Mouse (Mus musculus) heart, embryonic 15.5 days (tissue): ENCODE measurements around the gene Slc12a1. TPM values are rescaled to one million over a fixed set of nuclear protein-coding genes. Genes with fewer than 3 reads are reported as not detected.
A peak's percentile ranks its signal among the peaks of the same experiment; 100 is the strongest.

Experiments used
- ATAC-seq: fragments of 200-750 bp; cut with Nextera tagmentation; replicated peaks from 2 replicates; pipeline ENCODE4 v1.8.0; 2017; ENCODE audit warnings: low read depth, moderate TSS enrichment; ENCODE audit not compliant: insufficient number of reproducible peaks, insufficient read depth, low FRiP score
- H3K27ac ChIP-seq: fragments of 300-500 bp; sonication (generic); 2 replicates; pipeline ENCODE4 v1.5.1; 2015; ENCODE audit warnings: mild to moderate bottlenecking, inconsistent platforms
- H3K27me3 ChIP-seq: fragments of 300-500 bp; sonication (generic); 2 replicates; pipeline ENCODE4 v1.6.1; 2015; ENCODE audit warnings: inconsistent platforms
- H3K36me3 ChIP-seq: fragments of 300-500 bp; sonication (generic); 2 replicates; pipeline ENCODE4 v1.6.1; 2015; ENCODE audit warnings: mild to moderate bottlenecking, inconsistent platforms
- H3K4me1 ChIP-seq: fragments of 300-500 bp; sonication (generic); replicated peaks from 2 replicates; pipeline ENCODE4 v1.6.1; 2015; ENCODE audit warnings: inconsistent platforms
- H3K4me2 ChIP-seq: fragments of 300-500 bp; sonication (generic); 2 replicates; pipeline ENCODE4 v1.6.1; 2015; ENCODE audit warnings: inconsistent platforms, mild to moderate bottlenecking, moderate library complexity
- H3K4me3 ChIP-seq: fragments of 300-500 bp; sonication (generic); 2 replicates; pipeline ENCODE4 v1.5.1; 2015; ENCODE audit warnings: mild to moderate bottlenecking, inconsistent platforms
- H3K9ac ChIP-seq: fragments of 300-500 bp; sonication (generic); 2 replicates; pipeline ENCODE4 v1.6.1; 2015; ENCODE audit warnings: mild to moderate bottlenecking, inconsistent platforms
- H3K9me3 ChIP-seq: fragments of 300-500 bp; sonication (generic); replicated peaks from 2 replicates; pipeline ENCODE4 v1.6.1; 2016; ENCODE audit warnings: inconsistent platforms
- WGBS: fragments of 180-500 bp; shearing (Covaris S2); methylation state at CpG from one replicate; pipeline ENCODE4 v1.1.7; 2015; ENCODE audit warnings: mixed read lengths; 5-methylcytosine and 5-hydroxymethylcytosine counted together
- polyA plus RNA-seq: library from polyadenylated mRNA; unstranded; fragments of >200 nt; fragmentation: Nextera tagmentation; extraction: Ambion mirVana; gene quantifications from 2 replicates; pipeline ENCODE4 v1.2.1, GENCODE M21; 2015

Gene Slc12a1
- polyA plus RNA-seq, 1 experiment from 2014 or later = not detected

DNA sequence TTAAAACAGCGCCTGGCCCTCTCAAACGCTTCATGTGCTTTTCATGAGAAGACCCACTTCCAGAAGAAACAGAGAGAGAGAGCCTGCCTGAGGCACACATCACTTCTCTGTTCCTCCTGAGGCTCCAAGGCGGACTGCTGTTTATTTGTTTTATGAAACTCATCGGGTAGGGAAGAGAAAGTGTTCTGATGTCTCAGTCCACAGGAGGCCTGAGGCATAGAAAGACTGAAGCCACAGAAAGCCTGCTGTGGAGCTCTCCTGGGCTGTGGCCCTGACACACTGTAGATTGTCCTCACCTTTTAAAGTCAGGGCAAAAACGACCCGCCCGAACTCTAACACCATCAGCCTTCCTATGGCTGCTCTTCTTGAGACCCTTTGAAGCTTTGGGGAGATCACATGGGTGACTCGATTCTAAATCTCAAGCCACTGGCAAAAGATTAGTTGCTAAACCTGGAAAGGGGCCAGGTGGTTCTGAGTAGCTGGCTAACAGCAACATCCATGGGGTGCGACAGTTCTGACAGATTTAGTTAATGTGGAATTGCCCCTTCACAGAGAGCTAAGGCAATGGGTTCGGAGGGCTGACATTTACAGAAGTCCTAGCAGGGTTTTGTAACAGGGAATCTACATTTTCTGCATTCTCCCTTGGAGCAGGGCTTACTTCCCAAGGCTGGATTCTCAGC lies 59.7 kb downstream of the Slc12a1 start:
- no peak overlapping the region for H3K27ac ChIP-seq
- H3K36me3 ChIP-seq = no peaks in the 10 kb centered on the region
- H3K9me3 ChIP-seq = no peaks in the 10 kb centered on the region
- H3K4me1 ChIP-seq = peaks cover 6% of the 10 kb centered on the region
- no peak for ATAC-seq
- no peak overlapping the region for H3K9ac ChIP-seq
- H3K4me3 ChIP-seq = no peak overlapping the region
- 45% methylated on average over 10 of the region's 10 CpGs for WGBS
- no peaks in the 10 kb centered on the region for H3K27me3 ChIP-seq
- no peak overlapping the region for H3K4me2 ChIP-seq

DNA sequence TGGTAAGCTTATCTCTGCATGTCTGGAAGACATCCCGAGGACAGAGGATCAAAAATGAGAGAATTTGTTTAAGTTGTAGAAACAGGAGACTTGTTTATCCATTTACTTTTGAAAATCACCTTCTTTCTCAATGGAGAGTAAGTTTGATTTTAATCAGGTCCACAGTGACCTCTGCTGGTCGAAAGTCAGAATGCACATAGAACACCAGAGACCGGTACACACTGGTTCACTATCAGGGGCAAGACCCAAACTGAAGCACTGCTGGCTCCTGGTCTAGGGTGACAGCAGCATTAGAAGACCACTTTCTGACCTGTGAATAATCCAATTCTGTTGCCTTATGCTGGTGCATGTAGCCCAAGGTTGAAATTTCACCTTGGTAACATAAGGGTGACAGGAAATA lies 62.3 kb downstream of the Slc12a1 start:
- H3K9ac ChIP-seq = no peak overlapping the region
- H3K36me3 ChIP-seq = no peaks in the 10 kb centered on the region
- no peaks in the 10 kb centered on the region for H3K27me3 ChIP-seq
- WGBS = 1% methylated on average over 3 of the region's 3 CpGs
- peaks cover 6% of the 10 kb centered on the region for H3K4me1 ChIP-seq
- H3K9me3 ChIP-seq = no peaks in the 10 kb centered on the region
- no peak overlapping the region for H3K27ac ChIP-seq
- no peak for ATAC-seq
- no peak overlapping the region for H3K4me2 ChIP-seq
- no peak overlapping the region for H3K4me3 ChIP-seq

DNA sequence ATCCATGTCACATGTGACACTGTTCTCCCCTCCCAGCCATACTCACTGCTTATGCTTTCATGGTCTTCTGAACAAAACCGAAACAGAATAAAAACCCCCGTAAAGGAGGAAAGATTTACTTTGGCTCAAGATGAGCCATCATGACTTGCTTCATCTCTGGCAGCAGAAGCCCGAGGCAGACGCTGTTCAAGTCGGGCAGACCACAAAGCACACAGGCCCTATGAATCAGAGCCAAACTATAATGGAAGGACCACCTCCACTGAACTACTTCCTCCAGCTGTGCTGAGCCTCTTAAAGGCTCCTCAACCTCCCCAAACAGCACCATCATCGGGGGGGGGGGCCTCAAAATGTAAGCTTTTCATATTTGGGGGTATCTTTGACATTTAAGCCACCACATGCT lies 65.0 kb downstream of the Slc12a1 start:
- 59% methylated on average over 6 of the region's 6 CpGs for WGBS
- H3K4me1 ChIP-seq = peaks cover under 1% of the 10 kb centered on the region
- no peaks in the 10 kb centered on the region for H3K9me3 ChIP-seq
- no peak for ATAC-seq
- H3K27me3 ChIP-seq = no peaks in the 10 kb centered on the region
- no peak overlapping the region for H3K9ac ChIP-seq
- no peak overlapping the region for H3K4me2 ChIP-seq
- H3K4me3 ChIP-seq = no peak overlapping the region
- H3K36me3 ChIP-seq = no peaks in the 10 kb centered on the region
- no peak overlapping the region for H3K27ac ChIP-seq

DNA sequence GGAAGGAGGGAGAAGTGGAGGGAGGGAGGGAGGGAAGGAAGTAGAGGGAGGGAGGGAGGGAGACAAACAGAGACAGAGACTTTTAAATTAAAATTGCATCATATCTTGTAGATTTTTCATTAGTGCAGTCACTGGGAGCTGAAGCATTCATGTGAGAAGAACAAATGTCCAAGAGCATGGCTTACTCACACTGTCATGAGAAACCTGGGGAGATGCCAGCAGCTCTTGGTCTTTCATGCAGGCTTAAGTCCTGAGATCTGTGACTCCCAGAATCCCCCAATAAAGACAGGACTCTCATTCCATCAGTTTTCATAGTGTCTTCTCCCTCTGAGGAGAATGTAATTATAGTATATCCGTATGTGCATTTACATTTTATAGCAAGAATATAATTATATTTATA lies 66.3 kb downstream of the Slc12a1 start:
- no peaks in the 10 kb centered on the region for H3K9me3 ChIP-seq
- H3K4me2 ChIP-seq = no peak overlapping the region
- no peaks in the 10 kb centered on the region for H3K36me3 ChIP-seq
- H3K27me3 ChIP-seq = no peaks in the 10 kb centered on the region
- no peaks in the 10 kb centered on the region for H3K4me1 ChIP-seq
- ATAC-seq = no peak
- 85% methylated on average over 1 of the region's 1 CpGs for WGBS
- H3K27ac ChIP-seq = no peak overlapping the region
- H3K9ac ChIP-seq = no peak overlapping the region
- no peak overlapping the region for H3K4me3 ChIP-seq

DNA sequence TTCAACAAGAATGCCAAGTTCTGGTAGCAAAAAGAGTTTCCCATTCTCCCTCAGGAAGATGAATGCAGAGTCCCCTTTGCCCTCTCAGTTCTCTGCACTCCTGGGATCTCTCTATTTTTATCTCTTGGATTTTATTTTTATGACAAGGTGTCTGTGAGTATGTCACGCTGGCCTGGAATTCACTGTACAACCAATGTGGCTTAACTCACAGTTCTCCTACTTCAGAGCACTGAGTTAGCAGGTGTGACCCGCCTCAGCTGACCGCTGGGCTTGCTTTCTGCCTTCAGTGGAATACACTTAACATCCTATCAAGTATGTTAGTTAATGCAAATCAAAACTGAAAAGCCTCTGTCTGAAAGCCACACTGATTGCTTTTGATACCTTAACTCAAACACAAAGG lies 67.0 kb downstream of the Slc12a1 start:
- no peaks in the 10 kb centered on the region for H3K9me3 ChIP-seq
- no peaks in the 10 kb centered on the region for H3K36me3 ChIP-seq
- no peak overlapping the region for H3K9ac ChIP-seq
- peak; percentile 60; the same call in 1 of the 2 replicates for ATAC-seq
- H3K4me3 ChIP-seq = no peak overlapping the region
- H3K27ac ChIP-seq = peak overlapping the region; percentile 26; the same call in 1 of the 2 replicates
- H3K4me2 ChIP-seq = no peak overlapping the region
- no peaks in the 10 kb centered on the region for H3K27me3 ChIP-seq
- no peaks in the 10 kb centered on the region for H3K4me1 ChIP-seq
- WGBS = 39% methylated on average over 3 of the region's 3 CpGs

DNA sequence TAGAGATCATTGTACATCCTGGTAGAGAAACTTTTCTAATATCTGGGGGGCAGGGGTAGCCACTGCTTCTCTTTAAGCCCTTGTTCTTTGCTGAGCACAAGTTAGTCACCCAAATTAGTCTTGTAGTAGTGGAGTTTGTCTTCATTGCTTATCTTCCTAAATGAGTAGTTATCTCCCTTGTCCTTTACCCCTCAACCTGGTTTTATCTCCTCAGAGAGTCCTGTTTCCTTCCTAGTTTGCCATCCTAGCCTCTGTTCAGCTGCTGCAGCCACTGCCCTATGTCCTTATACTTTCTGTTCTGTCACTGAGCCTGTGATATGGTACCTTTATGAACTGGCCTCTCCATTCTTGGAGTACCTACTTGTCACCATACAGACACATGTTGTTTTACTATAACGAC lies 69.4 kb downstream of the Slc12a1 start:
- no peak overlapping the region for H3K9ac ChIP-seq
- WGBS = 80% methylated on average over 1 of the region's 1 CpGs
- ATAC-seq = no peak

DNA sequence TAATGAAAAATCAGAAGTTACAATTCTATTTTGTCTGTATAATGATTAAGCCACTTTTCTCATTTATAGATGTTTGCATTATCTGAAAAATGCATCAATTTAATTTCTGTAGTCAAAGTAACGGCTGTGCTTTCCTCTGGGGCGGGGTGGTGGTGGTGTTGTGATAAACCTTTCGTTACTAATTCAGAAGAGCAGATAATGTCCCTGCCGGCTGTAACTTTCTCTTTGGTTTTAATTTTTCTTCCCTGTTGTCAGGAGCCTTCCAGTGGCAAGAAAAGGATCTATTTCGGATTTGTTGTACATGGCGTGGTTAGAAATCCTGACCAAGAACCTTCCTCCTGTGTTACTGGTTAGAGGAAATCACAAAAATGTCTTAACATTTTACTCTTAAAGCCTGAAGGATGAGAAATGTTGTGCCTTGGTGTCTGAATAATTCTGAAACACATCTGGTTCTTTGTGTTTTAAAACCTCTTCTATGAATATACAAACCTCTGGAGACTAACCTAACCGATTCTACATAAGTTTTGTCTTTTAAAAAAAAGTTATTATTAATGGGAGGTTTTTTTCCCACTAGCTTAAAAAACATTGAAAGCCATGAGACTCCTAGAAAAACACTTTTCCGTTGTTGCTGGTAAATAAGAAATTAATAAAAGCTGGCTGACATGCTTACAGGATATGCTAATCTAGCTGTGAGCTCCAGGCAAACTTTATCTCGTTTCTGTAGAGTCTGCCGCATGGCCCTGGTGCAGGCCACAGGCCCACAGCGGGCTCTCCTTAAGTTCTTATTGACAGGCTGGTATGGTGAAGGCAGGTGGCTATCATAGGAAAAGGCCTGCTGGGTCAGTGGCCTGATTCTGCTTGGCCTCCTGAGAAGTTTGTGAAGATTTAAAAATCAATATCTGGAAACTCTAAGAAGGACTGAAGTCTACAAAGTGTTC lies 76.4 kb downstream of the Slc12a1 start:
- 54% methylated on average over 11 of the region's 11 CpGs for WGBS
- H3K27me3 ChIP-seq = no peaks in the 10 kb centered on the region
- no peaks in the 10 kb centered on the region for H3K9me3 ChIP-seq
- no peak overlapping the region for H3K4me2 ChIP-seq
- no peak overlapping the region for H3K4me3 ChIP-seq
- H3K4me1 ChIP-seq = 0 out of 2 replicates have a peak, but pooled peaks cover 2% of the 10 kb centered on the region
- no peak overlapping the region for H3K27ac ChIP-seq
- no peak overlapping the region for H3K9ac ChIP-seq
- ATAC-seq = no peak
- no peaks in the 10 kb centered on the region for H3K36me3 ChIP-seq

More for the DNA sequence above, 69.4 kb downstream of the Slc12a1 start:
- Histone ChIP-seq H3K4me2 (no peak overlapping the region), H3K4me1 (no peaks in the 10 kb centered on the region), H3K27ac (no peak overlapping the region), H3K27me3 (no peaks in the 10 kb centered on the region), H3K4me3 (no peak overlapping the region), H3K9me3 (no peaks in the 10 kb centered on the region), H3K36me3 (no peaks in the 10 kb centered on the region)

DNA sequence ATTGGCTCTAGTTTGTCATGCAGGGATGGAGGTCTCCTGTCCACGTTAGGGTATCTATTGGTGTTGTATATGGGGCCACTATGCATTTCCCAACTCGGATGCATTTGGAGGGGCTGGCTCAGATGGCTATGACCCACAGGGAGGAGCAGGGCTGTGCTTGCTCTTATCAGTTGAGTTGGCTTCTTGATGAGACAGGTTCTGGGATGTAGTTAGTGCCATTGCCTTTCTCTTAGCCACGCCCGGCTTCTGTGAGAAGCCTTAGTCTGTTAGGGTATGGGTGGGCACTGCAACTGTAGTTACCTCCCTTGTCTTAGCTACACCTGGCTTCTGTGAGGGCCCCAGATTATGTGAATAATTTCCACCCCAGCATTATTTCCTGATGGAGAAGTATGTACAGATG lies 79.9 kb downstream of the Slc12a1 start:
- no peak for ATAC-seq
- no peak overlapping the region for H3K9ac ChIP-seq
- 86% methylated on average over 4 of the region's 4 CpGs for WGBS

DNA sequence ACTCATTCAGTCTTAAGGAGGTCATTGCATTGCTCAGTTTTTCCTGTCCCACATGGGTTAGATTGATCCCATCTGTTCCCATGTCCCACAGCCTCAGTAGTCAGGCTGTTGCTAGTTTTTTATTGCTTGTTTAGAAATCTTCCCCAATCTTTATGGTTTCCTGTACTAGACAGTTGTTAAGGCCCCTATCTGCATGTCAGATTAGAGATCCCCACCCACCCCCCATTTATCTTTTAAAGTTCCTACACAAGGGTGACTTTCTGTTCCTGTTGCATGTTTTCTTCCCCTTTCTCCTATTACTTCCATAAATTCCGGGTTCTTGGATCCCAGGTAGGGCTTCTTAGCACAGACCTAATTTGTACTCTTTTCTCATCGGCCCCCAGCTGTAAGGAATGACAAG lies 81.2 kb downstream of the Slc12a1 start:
- Histone ChIP-seq H3K9me3 (no peaks in the 10 kb centered on the region), H3K4me2 (no peak overlapping the region), H3K4me1 (0 out of 2 replicates have a peak, but pooled peaks cover 2% of the 10 kb centered on the region), H3K4me3 (no peak overlapping the region), H3K36me3 (no peaks in the 10 kb centered on the region), H3K9ac (no peak overlapping the region), H3K27me3 (no peaks in the 10 kb centered on the region), H3K27ac (no peak overlapping the region)
- no peak for ATAC-seq
- 68% methylated on average over 2 of the region's 2 CpGs for WGBS

More for the DNA sequence above, 79.9 kb downstream of the Slc12a1 start:
- 0 out of 2 replicates have a peak, but pooled peaks cover 2% of the 10 kb centered on the region for H3K4me1 ChIP-seq
- no peak overlapping the region for H3K4me2 ChIP-seq
- no peak overlapping the region for H3K4me3 ChIP-seq
- H3K9me3 ChIP-seq = no peaks in the 10 kb centered on the region
- H3K27me3 ChIP-seq = no peaks in the 10 kb centered on the region
- no peaks in the 10 kb centered on the region for H3K36me3 ChIP-seq
- H3K27ac ChIP-seq = no peak overlapping the region

DNA sequence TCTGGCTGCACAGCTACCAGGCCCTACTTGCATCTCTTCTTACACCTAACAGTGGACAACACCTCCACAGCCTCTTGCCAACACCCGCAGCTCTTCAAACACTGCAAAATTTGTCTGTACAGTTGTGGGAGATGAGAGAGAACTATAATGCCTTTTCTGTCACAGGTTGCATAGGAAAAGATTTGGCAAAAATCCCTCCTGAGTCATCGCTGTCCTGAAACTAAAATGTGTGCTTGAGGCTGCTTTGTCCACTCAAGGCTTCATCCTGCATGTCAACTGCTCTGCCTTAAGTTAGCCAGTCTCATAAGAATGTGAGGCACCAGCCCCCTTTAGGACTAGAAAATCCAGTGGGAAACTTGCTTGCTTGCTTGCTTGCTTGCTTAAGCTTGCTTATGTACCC lies 81.7 kb downstream of the Slc12a1 start:
- Histone ChIP-seq H3K36me3 (no peaks in the 10 kb centered on the region), H3K4me2 (no peak overlapping the region), H3K27ac (no peak overlapping the region), H3K9me3 (no peaks in the 10 kb centered on the region), H3K4me3 (no peak overlapping the region), H3K27me3 (no peaks in the 10 kb centered on the region), H3K9ac (no peak overlapping the region), H3K4me1 (0 out of 2 replicates have a peak, but pooled peaks cover 2% of the 10 kb centered on the region)
- 60% methylated on average over 2 of the region's 2 CpGs for WGBS
- ATAC-seq = no peak

DNA sequence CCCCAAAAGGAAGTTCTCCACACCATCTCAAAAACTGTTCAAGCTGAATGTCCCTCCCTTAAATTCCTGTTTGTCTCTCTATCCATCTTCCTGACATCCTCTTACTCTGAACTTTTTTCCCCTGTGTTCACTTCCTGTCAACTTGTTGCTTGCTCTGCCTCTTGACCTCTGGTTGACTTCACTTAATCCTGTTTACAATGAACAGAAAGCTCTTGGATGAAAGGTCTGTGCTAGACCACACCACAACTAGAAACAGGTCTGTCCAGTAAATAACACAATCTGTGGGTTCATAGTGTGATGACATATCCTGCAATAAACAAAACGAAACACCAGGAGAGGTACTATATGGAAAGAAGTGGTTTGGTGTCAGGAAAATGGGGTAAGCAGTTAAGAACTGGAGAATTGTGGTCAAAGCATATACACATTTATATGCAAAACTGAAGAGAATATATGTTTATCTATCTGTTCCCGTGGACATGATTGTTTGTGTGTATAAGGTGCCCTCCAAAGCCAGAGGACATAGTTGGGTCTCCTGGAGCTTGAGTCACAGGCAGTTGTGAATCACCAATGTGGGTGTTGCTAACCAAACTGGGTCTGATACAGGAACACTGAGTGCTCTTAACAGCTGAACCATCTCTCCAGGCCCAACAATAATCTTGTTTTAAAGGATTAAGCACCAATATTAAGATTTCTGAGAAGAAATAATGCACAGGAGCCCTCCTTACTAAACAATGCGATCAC lies 93.4 kb downstream of the Slc12a1 start:
- no peak overlapping the region for H3K4me3 ChIP-seq
- ATAC-seq = no peak
- H3K9ac ChIP-seq = no peak overlapping the region
- no peaks in the 10 kb centered on the region for H3K27me3 ChIP-seq
- H3K36me3 ChIP-seq = peaks cover 6% of the 10 kb centered on the region
- H3K4me1 ChIP-seq = peaks cover 14% of the 10 kb centered on the region
- no peaks in the 10 kb centered on the region for H3K9me3 ChIP-seq
- no peak overlapping the region for H3K27ac ChIP-seq
- WGBS = 88% methylated on average over 3 of the region's 3 CpGs
- H3K4me2 ChIP-seq = no peak overlapping the region
